ENCODE assay signal across 8 mouse cellular contexts in genomic region chr2:32775359-32776074, GRCm38 (mm10). TPM values are rescaled to one million over a fixed set of nuclear protein-coding genes. Genes with fewer than 3 reads are reported as not detected.
A peak's percentile ranks its signal among the peaks of the same experiment; 100 is the strongest.
DNase-seq lines count a peak whose midpoint lies in the region; ATAC-seq and TF ChIP-seq lines count a peak whose summit lies in the region.

Gene Ttc16 (minus strand): TSS chr2:32775633.
Gene Ptrh1 (plus strand): TSS chr2:32775786.

- peak; percentile 98 for DNase-seq in brain, embryonic 14.5 days (ENCODE audit: low read depth)
- peak; percentile 99 for DNase-seq in kidney, postnatal 0 days (ENCODE audit: low spot score)
- DNase-seq in liver, embryonic 11.5 days (ENCODE audit: low spot score): peak; percentile 98
- peak; percentile 97 for DNase-seq in naive thymus-derived CD4-positive, alpha-beta T cell, adult 2 months (ENCODE audit: low read depth)

- peak within 1 kb of the TSS; percentile 58 for H3K9ac ChIP-seq in heart, embryonic 12.5 days
- peak within 1 kb of the TSS; percentile 13 for H3K9ac ChIP-seq in kidney, postnatal 0 days (ENCODE audit: low read depth, low read length)
- peak within 1 kb of the TSS; percentile 37 for H3K9ac ChIP-seq in liver, embryonic 11.5 days (ENCODE audit: low read depth, low read length)
- H3K9ac ChIP-seq in stomach, embryonic 14.5 days (replicated peaks; ENCODE audit: low read depth, low read length): 0 out of 2 replicates have a peak within 1 kb of the TSS, but pooled peaks have one; percentile 10

- peak within 1 kb of the TSS; percentile 75 for H3K4me3 ChIP-seq in C2C12 (ENCODE audit: insufficient read depth, poor library complexity, severe bottlenecking)
- peak within 1 kb of the TSS; percentile 75 for H3K4me3 ChIP-seq in erythroblast, embryonic 14.5 days (replicated peaks)
- H3K4me3 ChIP-seq in heart, embryonic 12.5 days: peak within 1 kb of the TSS; percentile 63
- peak within 1 kb of the TSS; percentile 40 for H3K4me3 ChIP-seq in kidney, postnatal 0 days (replicated peaks; ENCODE audit: low read depth, low read length)
- peak within 1 kb of the TSS; percentile 54 for H3K4me3 ChIP-seq in liver, embryonic 11.5 days (ENCODE audit: low read depth, low read length)
- H3K4me3 ChIP-seq in stomach, embryonic 14.5 days (ENCODE audit: low read depth, low read length): peak within 1 kb of the TSS; percentile 51

- H3K27ac ChIP-seq in heart, embryonic 12.5 days (ENCODE audit: poor library complexity, severe bottlenecking): no peak within 1 kb of the TSS
- H3K27ac ChIP-seq in kidney, postnatal 0 days: peak within 1 kb of the TSS; percentile 55
- H3K27ac ChIP-seq in liver, embryonic 11.5 days (ENCODE audit: low read depth, low read length): no peak within 1 kb of the TSS
- 0 out of 2 replicates have a peak within 1 kb of the TSS, but pooled peaks have one; percentile 23 for H3K27ac ChIP-seq in stomach, embryonic 14.5 days (ENCODE audit: low read length)

- peaks cover 27% of the 10 kb centered on the region for H3K79me2 ChIP-seq in C2C12 (ENCODE audit: control insufficient read depth, insufficient read depth)

- H3K9me3 ChIP-seq in erythroblast, embryonic 14.5 days (ENCODE audit: control insufficient read depth, low read length): no peaks in the 10 kb centered on the region
- H3K9me3 ChIP-seq in heart, embryonic 12.5 days (replicated peaks): no peaks in the 10 kb centered on the region
- no peaks in the 10 kb centered on the region for H3K9me3 ChIP-seq in kidney, postnatal 0 days (replicated peaks; ENCODE audit: low read length)
- no peaks in the 10 kb centered on the region for H3K9me3 ChIP-seq in liver, embryonic 11.5 days (ENCODE audit: control insufficient read depth, low read length)
- H3K9me3 ChIP-seq in stomach, embryonic 14.5 days (ENCODE audit: control insufficient read depth, low read depth, low read length): no peaks in the 10 kb centered on the region

- H3K36me3 ChIP-seq in C2C12 (ENCODE audit: control insufficient read depth, insufficient read depth): peaks cover 24% of the 10 kb centered on the region
- H3K36me3 ChIP-seq in erythroblast, embryonic 14.5 days (ENCODE audit: control insufficient read depth): no peaks in the 10 kb centered on the region
- H3K36me3 ChIP-seq in heart, embryonic 12.5 days: no peaks in the 10 kb centered on the region
- H3K36me3 ChIP-seq in kidney, postnatal 0 days (ENCODE audit: insufficient read depth, low read length): no peaks in the 10 kb centered on the region
- peaks cover 2% of the 10 kb centered on the region; the same call in 1 of the 2 replicates for H3K36me3 ChIP-seq in liver, embryonic 11.5 days (ENCODE audit: control insufficient read depth, insufficient read depth, low read length)
- H3K36me3 ChIP-seq in stomach, embryonic 14.5 days (ENCODE audit: control insufficient read depth, insufficient read depth, low read length): no peaks in the 10 kb centered on the region

- TF ChIP-seq POLR2A in brain, embryonic 14.5 days (IDR thresholded peaks at IDR 0.05; ENCODE audit: borderline replicate concordance, extremely low read depth, insufficient read depth, insufficient read length, poor library complexity, severe bottlenecking): no peak

- under 1% methylated on average over 46 of the region's 46 CpGs for WGBS in heart, embryonic 12.5 days
- WGBS in kidney, postnatal 0 days: under 1% methylated on average over 46 of the region's 46 CpGs
- under 1% methylated on average over 46 of the region's 46 CpGs for WGBS in liver, embryonic 11.5 days
- WGBS in stomach, embryonic 14.5 days: under 1% methylated on average over 46 of the region's 46 CpGs

- H3K79me3 ChIP-seq in C2C12 (ENCODE audit: low read depth): peaks cover 13% of the 10 kb centered on the region

- peak within 1 kb of the TSS; percentile 85 for H3K4me2 ChIP-seq in heart, embryonic 12.5 days
- peak within 1 kb of the TSS; percentile 83 for H3K4me2 ChIP-seq in kidney, postnatal 0 days (ENCODE audit: low read length)
- peak within 1 kb of the TSS; percentile 85 for H3K4me2 ChIP-seq in liver, embryonic 11.5 days
- peak within 1 kb of the TSS; percentile 76 for H3K4me2 ChIP-seq in stomach, embryonic 14.5 days (replicated peaks; ENCODE audit: low read depth, low read length)

- peak; percentile 95 for ATAC-seq in heart, embryonic 12.5 days (ENCODE audit: insufficient number of reproducible peaks, low FRiP score)
- peak; percentile 96 for ATAC-seq in kidney, postnatal 0 days (replicated peaks; ENCODE audit: low FRiP score, low read depth)
- ATAC-seq in liver, embryonic 11.5 days (replicated peaks; ENCODE audit: low FRiP score): peak; percentile 94
- ATAC-seq in stomach, embryonic 14.5 days (ENCODE audit: insufficient number of reproducible peaks, insufficient read depth, low FRiP score, low read depth): peak; percentile 96

- peaks cover 33% of the 10 kb centered on the region for H3K4me1 ChIP-seq in erythroblast, embryonic 14.5 days (ENCODE audit: control insufficient read depth)
- H3K4me1 ChIP-seq in heart, embryonic 12.5 days (replicated peaks): peaks cover 20% of the 10 kb centered on the region
- H3K4me1 ChIP-seq in kidney, postnatal 0 days (replicated peaks; ENCODE audit: insufficient read depth, low read length): peaks cover 4% of the 10 kb centered on the region
- peaks cover 17% of the 10 kb centered on the region for H3K4me1 ChIP-seq in liver, embryonic 11.5 days (replicated peaks; ENCODE audit: control insufficient read depth, insufficient read depth, low read length)
- H3K4me1 ChIP-seq in stomach, embryonic 14.5 days (ENCODE audit: control insufficient read depth, insufficient read depth, low read length): no peaks in the 10 kb centered on the region

- TF ChIP-seq CTCF in C2C12 (IDR thresholded peaks at IDR 0.05; ENCODE audit: control insufficient read depth, insufficient read depth, insufficient read length): no peak
- no peak for TF ChIP-seq CTCF in brain, embryonic 14.5 days (IDR thresholded peaks at IDR 0.05; ENCODE audit: borderline replicate concordance, extremely low read depth, insufficient read depth, insufficient read length)
- TF ChIP-seq CTCF in kidney, postnatal 0 days (IDR thresholded peaks at IDR 0.05; ENCODE audit: low read depth): no peak

- no peaks in the 10 kb centered on the region for H3K27me3 ChIP-seq in C2C12 (ENCODE audit: control insufficient read depth, insufficient read depth, insufficient read length)
- H3K27me3 ChIP-seq in erythroblast, embryonic 14.5 days (ENCODE audit: control insufficient read depth): no peaks in the 10 kb centered on the region
- H3K27me3 ChIP-seq in heart, embryonic 12.5 days (replicated peaks): peaks cover 6% of the 10 kb centered on the region; the same call in 1 of the 2 replicates
- H3K27me3 ChIP-seq in kidney, postnatal 0 days (ENCODE audit: insufficient read depth, low read length): no peaks in the 10 kb centered on the region; the same call in 1 of the 2 replicates
- no peaks in the 10 kb centered on the region for H3K27me3 ChIP-seq in liver, embryonic 11.5 days (replicated peaks; ENCODE audit: control insufficient read depth, insufficient read depth, low read length)
- H3K27me3 ChIP-seq in stomach, embryonic 14.5 days (ENCODE audit: control insufficient read depth, insufficient read depth, low read length): no peaks in the 10 kb centered on the region

- peak within 1 kb of the TSS; percentile 92 for H3ac ChIP-seq in C2C12 (ENCODE audit: control insufficient read depth, insufficient read length, low read depth)

TF ChIP-seq in C2C12, 6 proteins besides CTCF, POLR2A, EP300 and RAD21:
- TF ChIP-seq FOSL1 (IDR thresholded peaks at IDR 0.05; ENCODE audit: insufficient read depth, low read length, poor library complexity, severe bottlenecking) (no peak), MAX (IDR thresholded peaks at IDR 0.05) (peak; percentile 61)

RNA-seq across cellular contexts. Expression of gene Ttc16, which starts in this region (rescaled TPM):
- 0.14 TPM for polyA plus RNA-seq in C2C12 (2012; fragmentation: generic; extraction: Trizol)
- 1.4 and 1.6 TPM in 2 replicates for polyA plus RNA-seq in brain, embryonic 14.5 days (2012; rRNA removed)
- 0.02 TPM in 1 of 2 replicates, not detected in the other for polyA plus RNA-seq in erythroblast, embryonic 14.5 days (2012)
- polyA plus RNA-seq in heart, embryonic 12.5 days (2016; fragmentation: Nextera tagmentation; extraction: Ambion mirVana): 0.09 and 0.24 TPM in 2 replicates
- 0.13 and 0.18 TPM in 2 replicates for polyA plus RNA-seq in kidney, postnatal 0 days (2015; fragmentation: Nextera tagmentation; extraction: Ambion mirVana)
- 0.30 and 0.31 TPM in 2 replicates for polyA plus RNA-seq in liver, embryonic 11.5 days (2014; fragmentation: Nextera tagmentation; extraction: Ambion mirVana)
- 0.13 and 0.64 TPM in 2 replicates for polyA plus RNA-seq in stomach, embryonic 14.5 days (2014; fragmentation: Nextera tagmentation; extraction: Ambion mirVana)

RNA-seq across cellular contexts. Expression of gene Ptrh1, which starts in this region (rescaled TPM):
- 83.9 TPM for polyA plus RNA-seq in C2C12 (2012; fragmentation: generic; extraction: Trizol)
- polyA plus RNA-seq in brain, embryonic 14.5 days (2012; rRNA removed): 7.1 and 8.7 TPM in 2 replicates
- polyA plus RNA-seq in erythroblast, embryonic 14.5 days (2012): 0.06 TPM in 1 of 2 replicates, not detected in the other
- 4.2 and 5.2 TPM in 2 replicates for polyA plus RNA-seq in heart, embryonic 12.5 days (2016; fragmentation: Nextera tagmentation; extraction: Ambion mirVana)
- polyA plus RNA-seq in kidney, postnatal 0 days (2015; fragmentation: Nextera tagmentation; extraction: Ambion mirVana): 7.0 and 7.8 TPM in 2 replicates
- 4.9 and 5.8 TPM in 2 replicates for polyA plus RNA-seq in liver, embryonic 11.5 days (2014; fragmentation: Nextera tagmentation; extraction: Ambion mirVana)
- 4.3 and 5.6 TPM in 2 replicates for polyA plus RNA-seq in stomach, embryonic 14.5 days (2014; fragmentation: Nextera tagmentation; extraction: Ambion mirVana)

Comparison
In these comparisons a context has a peak if more than half of its experiments do, and no peak if none do; other contexts are left out.
1. H3K27ac ChIP-seq: peak in kidney, postnatal 0 days (single experiment) and stomach, embryonic 14.5 days (single experiment); none in heart, embryonic 12.5 days (single experiment) and liver, embryonic 11.5 days (single experiment).
2. Peak in every context shown above with its lines, with median percentiles within 50 percentile points of each other: H3K4me3 ChIP-seq, DNase-seq, ATAC-seq, H3K4me2 ChIP-seq and H3K9ac ChIP-seq.